Comparison of ENCODE assay signal across 8 mouse cellular contexts in the genomic region with DNA sequence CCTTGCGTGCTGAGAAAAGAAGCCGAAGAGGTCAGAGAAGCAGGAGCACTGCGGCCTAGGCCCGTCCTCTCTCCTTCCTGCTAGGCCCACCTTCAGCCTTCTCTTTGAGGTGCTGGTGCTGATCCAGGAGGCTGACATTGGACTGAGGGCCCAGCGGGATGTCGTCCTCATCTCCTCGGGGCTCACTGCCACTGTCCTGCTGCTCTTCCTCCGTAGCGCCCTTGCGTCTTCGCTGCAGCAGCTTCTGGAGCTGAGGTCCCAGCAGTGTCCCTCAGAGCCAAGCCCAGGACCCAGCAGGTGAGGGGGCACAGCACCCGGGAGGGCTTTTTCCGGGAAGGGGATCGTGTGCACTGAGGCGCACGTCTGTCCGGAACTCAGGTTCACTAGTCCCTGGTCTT. TPM values are rescaled to one million over a fixed set of nuclear protein-coding genes. Genes with fewer than 3 reads are reported as not detected.
DNase-seq lines count a peak whose midpoint lies in the region; ATAC-seq lines count a peak whose summit lies in the region.

No protein-coding gene starts in this region.

- peaks cover 9% of the 10 kb centered on the region; the same call in 1 of the 2 replicates for H3K79me2 ChIP-seq in macrophage (ENCODE audit: inconsistent target)

- peak overlapping the region; percentile 90 for H3K9ac ChIP-seq in heart, embryonic 16.5 days (ENCODE audit: low read length)
- peak overlapping the region; percentile 91 for H3K9ac ChIP-seq in forebrain, embryonic 15.5 days (replicated peaks)

- 18% methylated on average over 17 of the region's 17 CpGs for WGBS in heart, embryonic 16.5 days
- WGBS in forebrain, embryonic 15.5 days, result 20% methylated on average over 17 of the region's 17 CpGs
- 18% methylated on average over 17 of the region's 17 CpGs for WGBS in macrophage (ENCODE audit: missing documents)

- H3K4me2 ChIP-seq in heart, embryonic 16.5 days (ENCODE audit: low read depth, low read length), result peak overlapping the region; percentile 94
- peak overlapping the region; percentile 94 for H3K4me2 ChIP-seq in forebrain, embryonic 15.5 days (replicated peaks)

- H3K36me3 ChIP-seq in heart, embryonic 16.5 days (ENCODE audit: control insufficient read depth, insufficient read depth), result peaks cover 52% of the 10 kb centered on the region
- peaks cover 73% of the 10 kb centered on the region for H3K36me3 ChIP-seq in forebrain, embryonic 15.5 days
- peaks cover 47% of the 10 kb centered on the region; the same call in 1 of the 2 replicates for H3K36me3 ChIP-seq in macrophage (ENCODE audit: inconsistent target)

- no peak overlapping the region for H3K27ac ChIP-seq in heart, embryonic 16.5 days (ENCODE audit: low read length)
- peak overlapping the region; percentile 86 for H3K27ac ChIP-seq in forebrain, embryonic 15.5 days (replicated peaks)
- 0 out of 2 replicates have a peak overlapping the region, but pooled peaks have one; percentile 12 for H3K27ac ChIP-seq in macrophage

- H3K27me3 ChIP-seq in heart, embryonic 16.5 days (ENCODE audit: control insufficient read depth, insufficient read depth, low read length), result no peaks in the 10 kb centered on the region
- H3K27me3 ChIP-seq in forebrain, embryonic 15.5 days, result no peaks in the 10 kb centered on the region

- intact Hi-C loops in heart, postnatal 36 days (cut with DNase I), result loop anchor here (2.0 to 5.0 kb wide), 2 partner anchors 57 to 128 kb away; no protein-coding TSS in a partner anchor

- peak overlapping the region; percentile 90 for H3K4me3 ChIP-seq in heart, embryonic 16.5 days (ENCODE audit: low read length)
- H3K4me3 ChIP-seq in forebrain, embryonic 15.5 days, result peak overlapping the region; percentile 99
- H3K4me3 ChIP-seq in macrophage (ENCODE audit: inconsistent target), result peak overlapping the region; percentile 87

- peak; percentile 5; the same call in 1 of the 2 replicates for ATAC-seq in heart, embryonic 16.5 days (replicated peaks; ENCODE audit: extremely low read depth, insufficient read depth, low FRiP score)
- no peak for ATAC-seq in forebrain, embryonic 15.5 days (replicated peaks)

- no peak for DNase-seq in heart, postnatal 36 days
- peak; percentile 19 for DNase-seq in MN1 (ENCODE audit: low spot score)
- no peak for DNase-seq in embryo, embryonic 11 days
- DNase-seq in layer of hippocampus, postnatal 14 days (ENCODE audit: low spot score in 2 of 2), result no peak
- no peak for DNase-seq in ovary, postnatal 14 days (ENCODE audit: low spot score)

- H3K4me1 ChIP-seq in heart, embryonic 16.5 days (ENCODE audit: control insufficient read depth, insufficient read depth, low read length), result peaks cover 12% of the 10 kb centered on the region
- H3K4me1 ChIP-seq in forebrain, embryonic 15.5 days, result peaks cover 22% of the 10 kb centered on the region

- H3K9me3 ChIP-seq in heart, embryonic 16.5 days (replicated peaks; ENCODE audit: control insufficient read depth, low read length), result no peaks in the 10 kb centered on the region
- no peaks in the 10 kb centered on the region for H3K9me3 ChIP-seq in forebrain, embryonic 15.5 days

RNA-seq across cellular contexts. Expression of a gene that starts 0.7 kb away (rescaled TPM):
- polyA plus RNA-seq in heart, embryonic 16.5 days (2015; fragmentation: Nextera tagmentation; extraction: Ambion mirVana), result 31.9 and 32.1 TPM in 2 replicates
- 10 to 100 TPM; 14.4 to 14.7 TPM for total RNA-seq in heart, postnatal 36 days (2021)
- polyA plus RNA-seq in forebrain, embryonic 15.5 days (2015; fragmentation: Nextera tagmentation; extraction: Ambion mirVana), result 67.2 and 68.4 TPM in 2 replicates
- 10 to 100 TPM; 19.8 to 71.7 (median 52.5) TPM for total RNA-seq in macrophage (2018; cell fraction: chromatin; rRNA removed)
- total RNA-seq in macrophage (2018; cell fraction: cytosol; rRNA removed), result 10 to 100 TPM; 17.2 to 29.8 (median 24.8) TPM
- total RNA-seq in macrophage (2018; cell fraction: nucleus; rRNA removed), result 10 to 100 TPM; 12.5 to 45.6 (median 25.3) TPM
- polyA plus RNA-seq in macrophage (2018), result 26.5 to 32.5 TPM (median 27.1 TPM) in 3 replicates
- total RNA-seq in layer of hippocampus, postnatal 14 days (2021), result 10 to 100 TPM; 44.8 to 47.0 TPM

RNA-seq across cellular contexts. Expression of a gene that starts 6.7 kb away (rescaled TPM):
- polyA plus RNA-seq in heart, embryonic 16.5 days (2015; fragmentation: Nextera tagmentation; extraction: Ambion mirVana), result 1.9 and 2.2 TPM in 2 replicates
- 1 to 10 TPM; 2.2 to 2.7 TPM for total RNA-seq in heart, postnatal 36 days (2021)
- polyA plus RNA-seq in forebrain, embryonic 15.5 days (2015; fragmentation: Nextera tagmentation; extraction: Ambion mirVana), result 3.6 and 4.0 TPM in 2 replicates
- total RNA-seq in macrophage (2018; cell fraction: chromatin; rRNA removed), result 100 to 1,000 TPM in 3 of 26 experiments, 10 to 100 TPM in 21, 1 to 10 TPM in 2; 4.8 to 111 (median 39.0) TPM
- 10 to 100 TPM in 24 of 26 experiments, 1 to 10 TPM in 2; 5.7 to 53.2 (median 22.6) TPM for total RNA-seq in macrophage (2018; cell fraction: cytosol; rRNA removed)
- 100 to 1,000 TPM in 2 of 26 experiments, 10 to 100 TPM in 22, 1 to 10 TPM in 2; 5.9 to 112 (median 36.9) TPM for total RNA-seq in macrophage (2018; cell fraction: nucleus; rRNA removed)
- 6.1 to 22.8 TPM (median 15.9 TPM) in 3 replicates for polyA plus RNA-seq in macrophage (2018)
- total RNA-seq in layer of hippocampus, postnatal 14 days (2021), result 1 to 10 TPM; 6.7 to 7.9 TPM

RNA-seq across cellular contexts. Expression of a gene that starts 22.3 kb away (rescaled TPM):
- 229 and 248 TPM in 2 replicates for polyA plus RNA-seq in heart, embryonic 16.5 days (2015; fragmentation: Nextera tagmentation; extraction: Ambion mirVana)
- 10 to 100 TPM; 49.3 to 49.9 TPM for total RNA-seq in heart, postnatal 36 days (2021)
- polyA plus RNA-seq in forebrain, embryonic 15.5 days (2015; fragmentation: Nextera tagmentation; extraction: Ambion mirVana), result 135 and 138 TPM in 2 replicates
- 10 to 100 TPM in 3 of 26 experiments, 1 to 10 TPM in 18, under 1 TPM in 2, not detected in 3; 0.32 to 17.4 (median 2.7) TPM for total RNA-seq in macrophage (2018; cell fraction: chromatin; rRNA removed)
- 1 to 10 TPM in 3 of 26 experiments, under 1 TPM in 23; 0.25 to 1.3 (median 0.58) TPM for total RNA-seq in macrophage (2018; cell fraction: cytosol; rRNA removed)
- total RNA-seq in macrophage (2018; cell fraction: nucleus; rRNA removed), result 1 to 10 TPM in 15 of 26 experiments, under 1 TPM in 9, not detected in 2; 0.38 to 7.1 (median 1.2) TPM
- polyA plus RNA-seq in macrophage (2018), result 0.40 to 3.3 TPM (median 0.44 TPM) in 3 replicates
- 10 to 100 TPM; 69.4 to 78.9 TPM for total RNA-seq in layer of hippocampus, postnatal 14 days (2021)

RNA-seq across cellular contexts. Expression of a gene that starts 35.1 kb away (rescaled TPM):
- 22.6 and 23.9 TPM in 2 replicates for polyA plus RNA-seq in heart, embryonic 16.5 days (2015; fragmentation: Nextera tagmentation; extraction: Ambion mirVana)
- total RNA-seq in heart, postnatal 36 days (2021), result 10 to 100 TPM; 13.7 to 18.1 TPM
- polyA plus RNA-seq in forebrain, embryonic 15.5 days (2015; fragmentation: Nextera tagmentation; extraction: Ambion mirVana), result 62.4 and 64.3 TPM in 2 replicates
- total RNA-seq in macrophage (2018; cell fraction: chromatin; rRNA removed), result 100 to 1,000 TPM in 25 of 26 experiments, 10 to 100 TPM in 1; 86.4 to 300 (median 175) TPM
- 10 to 100 TPM in 9 of 26 experiments, 1 to 10 TPM in 17; 2.3 to 18.1 (median 8.0) TPM for total RNA-seq in macrophage (2018; cell fraction: cytosol; rRNA removed)
- total RNA-seq in macrophage (2018; cell fraction: nucleus; rRNA removed), result 100 to 1,000 TPM in 12 of 26 experiments, 10 to 100 TPM in 14; 43.5 to 203 (median 99.4) TPM
- polyA plus RNA-seq in macrophage (2018), result 11.7 to 25.1 TPM (median 12.9 TPM) in 3 replicates
- 10 to 100 TPM; 64.8 to 67.7 TPM for total RNA-seq in layer of hippocampus, postnatal 14 days (2021)

RNA-seq across cellular contexts. Expression of a gene that starts 37.7 kb away (rescaled TPM):
- 99.9 and 110 TPM in 2 replicates for polyA plus RNA-seq in heart, embryonic 16.5 days (2015; fragmentation: Nextera tagmentation; extraction: Ambion mirVana)
- 10 to 100 TPM; 85.3 to 86.2 TPM for total RNA-seq in heart, postnatal 36 days (2021)
- 95.0 and 113 TPM in 2 replicates for polyA plus RNA-seq in forebrain, embryonic 15.5 days (2015; fragmentation: Nextera tagmentation; extraction: Ambion mirVana)
- total RNA-seq in macrophage (2018; cell fraction: chromatin; rRNA removed), result 10 to 100 TPM in 25 of 26 experiments, 1 to 10 TPM in 1; 9.6 to 54.7 (median 26.0) TPM
- 100 to 1,000 TPM in 24 of 26 experiments, 10 to 100 TPM in 2; 93.8 to 140 (median 121) TPM for total RNA-seq in macrophage (2018; cell fraction: cytosol; rRNA removed)
- total RNA-seq in macrophage (2018; cell fraction: nucleus; rRNA removed), result 100 to 1,000 TPM in 10 of 26 experiments, 10 to 100 TPM in 16; 44.9 to 168 (median 95.7) TPM
- 100 to 185 TPM (median 135 TPM) in 3 replicates for polyA plus RNA-seq in macrophage (2018)
- 100 to 1,000 TPM; 132 to 133 TPM for total RNA-seq in layer of hippocampus, postnatal 14 days (2021)

Comparison
In these comparisons a context has a peak if more than half of its experiments do, and no peak if none do; other contexts are left out.
1. RNA of a gene that starts 22.3 kb away (polyA plus RNA-seq): 229 to 248 TPM in heart, embryonic 16.5 days and 135 to 138 TPM in forebrain, embryonic 15.5 days; 0.40 to 3.3 TPM in macrophage; every median in the first group is over 10 times any median in the second.
2. Peak in every context shown above with its lines, with median percentiles within 50 percentile points of each other: H3K4me3 ChIP-seq.